Mouse (Mus musculus): ENCODE data around the gene 1700021F05Rik.
"Not testable (repeated sequence)": the region's sequence is repeated elsewhere in the genome, so short reads cannot be mapped to it uniquely, and the experiment has no call there.

1700021F05Rik gene

DNA sequence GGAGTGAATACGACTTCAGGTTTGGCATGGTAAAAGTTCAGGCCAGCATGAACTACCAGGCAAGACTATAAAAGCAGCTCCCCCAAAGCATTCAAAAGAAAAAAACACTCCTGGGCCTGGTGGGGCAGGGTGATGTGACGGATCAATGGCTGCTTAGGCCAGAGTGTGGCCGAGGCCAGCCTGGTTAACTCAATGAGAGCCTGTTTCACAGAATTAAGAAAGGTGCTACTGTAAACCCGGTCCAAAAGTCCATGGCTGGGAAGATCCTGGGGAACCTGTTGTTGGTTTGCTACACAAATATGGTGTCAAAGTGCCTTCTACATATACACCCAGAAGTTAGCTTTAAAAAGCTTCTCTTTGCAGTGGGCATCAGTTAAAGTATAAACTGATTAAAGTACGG is 2.0 kb downstream of the 1700021F05Rik start:
- no peak for DNase-seq (ENCODE audit: low read depth, low spot score)

- no peak for DNase-seq (ENCODE audit: low read depth, low spot score)
Observed at GRCm38 (mm10) chr10:43537652-43538051, 3.1 kb downstream of the 1700021F05Rik start.

DNA sequence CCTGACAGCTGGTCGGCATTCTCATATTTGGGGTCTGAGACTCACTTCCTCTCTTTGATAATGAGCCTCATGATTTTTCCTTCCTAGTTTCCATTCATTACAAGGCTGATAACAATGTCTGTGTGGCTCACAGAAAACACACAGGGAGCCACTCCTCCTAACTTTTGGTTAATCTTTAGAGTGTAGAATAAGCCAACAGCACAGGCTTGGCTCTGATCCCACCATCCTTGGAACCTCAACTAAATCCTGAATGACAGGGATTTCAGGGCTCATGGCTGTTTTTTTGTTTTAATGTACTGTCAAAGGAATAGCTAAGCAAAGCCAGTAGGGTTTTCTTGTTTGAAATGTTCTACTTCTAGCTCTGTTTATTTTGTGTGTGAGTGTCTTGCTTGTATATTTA is 6.4 kb downstream of the 1700021F05Rik start:
- no peak for DNase-seq (ENCODE audit: low read depth, low spot score)

GRCm38 (mm10) chr10:43527283-43528269 is 13.2 kb downstream of the 1700021F05Rik start:
- no peak for DNase-seq (ENCODE audit: low read depth, low spot score)

DNA sequence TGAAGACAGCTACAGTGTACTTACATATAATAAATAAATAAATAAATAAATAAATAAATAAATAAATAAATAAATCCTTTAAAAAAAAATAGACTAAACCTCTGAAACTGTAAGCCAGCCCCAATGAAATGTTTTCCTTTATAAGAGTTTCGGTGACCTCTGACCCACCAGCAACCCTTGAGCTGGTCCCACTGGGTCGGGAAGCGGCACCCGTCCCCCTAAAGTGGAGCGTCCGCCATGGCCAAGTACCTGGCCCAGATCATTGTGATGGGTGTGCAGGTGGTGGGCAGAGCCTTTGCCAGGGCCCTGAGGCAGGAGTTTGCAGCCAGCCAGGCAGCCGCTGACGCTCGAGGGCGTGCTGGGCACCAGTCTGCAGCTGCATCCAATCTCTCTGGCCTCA is 16.9 kb downstream of the 1700021F05Rik start, which contains the start of gene Gm9803:
TSS of gene Gm9803 (plus strand) at position 154 of the 400 bp plus-strand sequence.
- DNase-seq (ENCODE audit: low read depth, low spot score) = not testable (repeated sequence)

GRCm38 (mm10) chr10:43519977-43520376 is 20.8 kb downstream of the 1700021F05Rik start:
- no peak for DNase-seq (ENCODE audit: low read depth, low spot score)

DNA sequence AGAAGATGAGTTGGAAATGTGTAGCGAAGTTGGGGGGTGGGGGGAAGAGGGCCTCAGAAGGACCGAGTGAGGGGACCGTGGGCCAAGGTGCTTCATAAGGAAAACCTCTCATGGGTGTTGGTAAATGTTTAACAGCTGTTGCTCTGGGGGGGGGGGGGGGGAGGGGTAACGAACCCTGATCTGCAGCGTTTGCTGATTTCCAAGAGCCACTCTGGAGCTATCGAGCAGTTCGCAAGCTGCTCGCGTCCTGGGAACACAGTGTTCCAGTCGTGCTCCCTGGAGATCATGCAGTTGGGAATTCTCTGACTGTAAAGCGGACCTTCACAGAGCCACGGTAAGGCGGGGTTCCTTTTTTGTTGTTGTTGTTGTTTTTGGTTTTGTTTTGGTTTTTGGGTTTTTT is 22.4 kb downstream of the 1700021F05Rik start:
- no peak for DNase-seq (ENCODE audit: low read depth, low spot score)

GRCm38 (mm10) chr10:43517836-43518235 is 23.0 kb downstream of the 1700021F05Rik start:
- no peak for DNase-seq (ENCODE audit: low read depth, low spot score)

DNA sequence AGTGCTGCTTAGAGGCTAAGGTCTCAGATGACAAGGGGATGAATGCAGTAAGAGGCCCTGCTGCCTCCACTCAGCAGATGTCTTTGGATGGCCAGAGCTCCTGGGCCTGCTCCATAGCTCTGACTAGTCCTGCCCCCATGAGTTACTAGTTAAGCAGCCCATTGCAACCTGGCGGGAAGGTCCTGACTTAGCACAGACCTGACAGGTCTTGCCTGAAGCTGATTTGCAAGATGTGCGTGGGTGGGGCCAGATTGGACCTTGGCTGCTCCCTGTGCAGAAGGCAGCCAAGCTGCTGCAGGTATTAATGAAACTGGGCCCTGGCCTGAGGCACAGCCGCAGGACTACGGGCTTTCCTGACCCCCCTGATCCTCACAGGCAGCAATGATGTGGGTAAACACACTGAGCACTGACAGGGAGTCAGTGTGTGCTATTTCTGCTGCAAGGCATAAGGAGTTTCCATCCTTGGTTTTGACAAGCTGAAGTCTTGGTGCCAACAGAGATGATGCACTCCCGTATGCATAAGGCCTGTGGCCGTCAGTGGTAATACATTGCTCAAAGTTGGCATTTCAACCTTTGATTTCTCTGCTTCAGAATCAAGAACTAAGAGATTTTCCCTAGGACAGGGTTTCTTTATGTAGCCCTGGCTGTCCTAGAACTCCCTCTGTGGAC is 23.7 kb downstream of the 1700021F05Rik start:
- no peak for DNase-seq (ENCODE audit: low read depth, low spot score)

DNA sequence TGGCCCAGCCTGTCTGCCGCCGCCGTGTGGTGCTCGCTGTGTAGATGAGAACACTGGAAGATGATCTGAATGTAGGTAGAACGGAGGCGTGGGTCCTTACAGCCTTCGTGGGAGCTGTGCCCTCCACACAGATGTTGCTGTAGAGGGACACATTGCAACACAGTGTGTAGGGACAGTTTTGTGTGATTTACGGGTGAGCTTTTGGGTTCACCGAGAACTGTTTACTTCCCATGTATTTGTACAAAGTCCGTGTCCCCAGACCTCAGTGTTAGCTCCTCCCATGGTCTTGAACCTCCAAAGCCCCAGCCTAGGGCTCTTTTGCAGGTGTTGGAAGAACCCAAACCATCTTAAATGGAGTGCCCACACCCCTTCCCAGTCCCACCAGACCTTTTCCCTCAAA is 27.8 kb downstream of the 1700021F05Rik start:
- no peak for DNase-seq (ENCODE audit: low read depth, low spot score)

- DNase-seq (ENCODE audit: low read depth, low spot score) = no peak
Observed at GRCm38 (mm10) chr10:43509228-43509627, 31.6 kb downstream of the 1700021F05Rik start.

GRCm38 (mm10) chr10:43507051-43507450 is 33.7 kb downstream of the 1700021F05Rik start:
- no peak for DNase-seq (ENCODE audit: low read depth, low spot score)

- DNase-seq (ENCODE audit: low read depth, low spot score) = no peak
Observed at GRCm38 (mm10) chr10:43504291-43504690, 36.5 kb downstream of the 1700021F05Rik start.

GRCm38 (mm10) chr10:43502599-43502998 is 38.2 kb downstream of the 1700021F05Rik start:
- no peak for DNase-seq (ENCODE audit: low read depth, low spot score)

GRCm38 (mm10) chr10:43490846-43491245 is 49.9 kb downstream of the 1700021F05Rik start:
- no peak for DNase-seq (ENCODE audit: low read depth, low spot score)

GRCm38 (mm10) chr10:43490034-43490433 is 50.8 kb downstream of the 1700021F05Rik start:
- DNase-seq (ENCODE audit: low read depth, low spot score) = no peak

GRCm38 (mm10) chr10:43489550-43489949 is 51.2 kb downstream of the 1700021F05Rik start:
- DNase-seq (ENCODE audit: low read depth, low spot score) = no peak

DNA sequence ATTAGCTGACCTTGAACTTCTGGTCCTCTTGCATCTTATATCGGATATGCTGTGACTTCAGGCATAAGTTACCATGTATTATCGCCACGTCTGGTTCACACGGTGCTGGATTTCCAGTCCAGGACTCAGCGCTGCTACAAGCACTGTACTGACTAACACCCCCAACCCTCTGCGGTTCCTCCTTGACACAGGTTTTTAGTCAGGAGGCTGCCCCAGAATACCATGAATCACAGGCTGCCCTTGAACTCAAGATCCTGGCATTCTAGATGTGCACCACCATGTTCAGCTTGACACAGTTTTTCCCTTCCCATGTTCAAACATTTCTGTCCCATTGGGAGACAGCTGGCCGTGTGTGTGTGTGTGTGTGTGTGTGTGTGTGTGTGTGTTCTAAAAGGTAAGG is 51.7 kb downstream of the 1700021F05Rik start:
- no peak for DNase-seq (ENCODE audit: low read depth, low spot score)

DNA sequence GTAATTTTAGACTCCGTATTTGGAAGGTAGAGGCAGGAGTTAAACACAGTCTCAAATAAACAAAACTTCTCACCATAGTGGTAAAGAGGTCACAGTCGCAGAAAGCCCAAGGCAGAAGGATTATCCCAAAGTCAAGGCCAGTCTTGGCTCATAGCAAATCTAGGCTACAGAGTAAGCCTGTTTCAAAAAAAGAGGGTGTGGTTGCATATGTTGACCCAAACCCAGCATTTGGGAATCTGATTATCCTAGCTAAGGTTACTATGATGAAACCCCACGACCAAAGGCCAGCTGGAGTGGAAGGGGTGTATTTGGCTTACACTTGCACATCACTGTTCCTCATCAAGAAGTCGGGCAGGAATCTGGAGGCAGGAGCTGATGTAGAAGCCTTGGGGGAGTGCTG is 52.5 kb downstream of the 1700021F05Rik start:
- DNase-seq (ENCODE audit: low read depth, low spot score) = no peak

GRCm38 (mm10) chr10:43487441-43488010 is 53.3 kb downstream of the 1700021F05Rik start:
- DNase-seq (ENCODE audit: low read depth, low spot score) = no peak

- DNase-seq (ENCODE audit: low read depth, low spot score) = no peak
Observed at GRCm38 (mm10) chr10:43485751-43486268, 55.0 kb downstream of the 1700021F05Rik start.

DNA sequence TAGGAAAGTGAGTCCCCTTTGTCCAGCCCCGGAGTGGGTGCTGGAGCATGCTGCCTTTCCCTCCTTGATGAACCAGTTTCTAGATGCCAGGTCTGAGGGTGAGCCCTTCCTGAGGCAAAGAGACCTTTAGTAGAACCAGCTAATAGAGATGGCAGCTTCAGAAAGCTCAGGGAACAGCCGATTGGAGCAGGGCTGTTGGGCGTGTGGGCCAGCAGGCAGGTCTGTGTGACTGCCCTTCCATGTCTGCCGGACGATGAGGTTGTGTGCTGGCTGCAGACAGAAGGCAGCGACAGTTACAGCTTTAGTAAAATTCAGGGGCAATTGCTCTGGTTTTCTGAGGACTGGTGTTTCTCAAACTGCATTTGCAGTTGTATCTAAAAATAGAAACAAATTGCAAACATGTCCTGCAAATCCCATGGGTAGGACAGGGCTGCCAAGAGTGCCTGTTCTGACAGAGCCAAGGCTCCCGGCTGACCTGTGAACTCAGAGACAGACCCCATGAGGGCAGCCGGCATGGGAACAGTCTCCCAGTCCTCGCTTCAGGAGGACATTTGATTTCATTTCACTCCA is 57.3 kb downstream of the 1700021F05Rik start:
- no peak for DNase-seq (ENCODE audit: low read depth, low spot score)

All from embryo, embryonic 11.5 days (tissue).